Mouse (Mus musculus) liver, adult 2 months (tissue): ENCODE results near the gene Cdkl4. TPM values are rescaled to one million over a fixed set of nuclear protein-coding genes. Genes with fewer than 3 reads are reported as not detected.

Source experiments
- DNase-seq: peaks from one replicate; pipeline ENCODE4 v3.0.0-alpha.2; 2011; ENCODE audit warnings: low read depth, low spot score; ENCODE audit errors: extremely low read depth
- H3K27ac ChIP-seq: fragments of 200-500 bp; replicated peaks from 2 replicates; pipeline ENCODE4 v1.5.1; 2012; ENCODE audit warnings: low read depth, mild to moderate bottlenecking, control low read depth, inconsistent platforms, low read length; ENCODE audit not compliant: insufficient read depth
- H3K27me3 ChIP-seq: fragments of 200-500 bp; 2 replicates; pipeline ENCODE4 v1.6.1; 2012; ENCODE audit warnings: mild to moderate bottlenecking, moderate library complexity, low read length, inconsistent platforms; ENCODE audit not compliant: control insufficient read depth, insufficient read depth
- H3K36me3 ChIP-seq: fragments of 200-500 bp; 2 replicates; pipeline ENCODE4 v1.6.1; 2012; ENCODE audit warnings: low read length, inconsistent platforms; ENCODE audit not compliant: control insufficient read depth, insufficient read depth
- H3K4me1 ChIP-seq: fragments of 200-500 bp; 2 replicates; pipeline ENCODE4 v1.6.1; 2011; ENCODE audit warnings: low read length; ENCODE audit not compliant: control insufficient read depth, insufficient read depth
- H3K4me3 ChIP-seq: fragments of 200-500 bp; 2 replicates; pipeline ENCODE4 v1.5.1; 2011; ENCODE audit warnings: low read depth, mild to moderate bottlenecking, control low read depth, low read length, moderate library complexity; ENCODE audit not compliant: insufficient read depth
- H3K79me2 ChIP-seq: fragments of 200-500 bp; 2 replicates; pipeline ENCODE4 v1.6.1; 2012; ENCODE audit warnings: inconsistent platforms, mild to moderate bottlenecking, low read length, moderate library complexity; ENCODE audit not compliant: control insufficient read depth, insufficient read depth
- H3K9ac ChIP-seq: fragments of 200-500 bp; 2 replicates; pipeline ENCODE4 v1.6.1; 2012; ENCODE audit warnings: low read depth, mild to moderate bottlenecking, control low read depth, inconsistent platforms, low read length
- CTCF ChIP-seq: fragments of 200-500 bp; IDR thresholded peaks from 2 replicates; pipeline ENCODE4 v1.5.1; 2011; ENCODE audit warnings: low read depth, low read length, control low read depth
- POLR2A ChIP-seq: fragments of 200-500 bp; IDR thresholded peaks from 2 replicates; pipeline ENCODE4 v1.6.1; 2011; ENCODE audit warnings: low read length, control low read depth; ENCODE audit not compliant: insufficient read depth; ENCODE audit errors: extremely low read depth
- WGBS: fragments of 180-500 bp; shearing (Covaris S2); methylation state at CpG from one replicate; pipeline ENCODE4 v1.1.7; 2018; 5-methylcytosine and 5-hydroxymethylcytosine counted together
- polyA plus RNA-seq: library from polyadenylated mRNA; depleted of rRNA; stranded (reverse); fragments of >200 nt; gene quantifications from 2 replicates; pipeline ENCODE4 v1.2.3, GENCODE M21; 2012; rRNA removed
- total RNA-seq: library from RNA; depleted of rRNA; stranded (reverse); fragments of >200 nt; gene quantifications from 2 replicates; pipeline ENCODE4 v1.2.3, GENCODE M21; 2014; rRNA removed

Gene Cdkl4
- total RNA-seq (0.07 and 0.09 TPM in 2 replicates), polyA plus RNA-seq (0.06 and 0.13 TPM in 2 replicates)

- H3K36me3 ChIP-seq = peaks cover 18% of the 10 kb centered on the region
- no peaks in the 10 kb centered on the region for H3K79me2 ChIP-seq
- no peak for DNase-seq
- no peaks in the 10 kb centered on the region; the same call in 1 of the 2 replicates for H3K4me1 ChIP-seq
- H3K4me3 ChIP-seq = no peak within 1 kb of the TSS
- TF ChIP-seq CTCF (no peak), POLR2A (no peak)
- WGBS = 83% methylated on average over 15 of the region's 15 CpGs
- H3K9ac ChIP-seq = no peak within 1 kb of the TSS
- no peaks in the 10 kb centered on the region for H3K27me3 ChIP-seq
- no peak within 1 kb of the TSS for H3K27ac ChIP-seq
These were observed at the start of gene Cdkl4 for GRCm38 (mm10) chr17:80577639-80578038. Gene Cdkl4, minus strand, starts transcription at chr17:80577813.

- no peak for TF ChIP-seq CTCF
- TF ChIP-seq POLR2A = no peak
These were observed 47.4 kb upstream of the Cdkl4 start for GRCm38 (mm10) chr17:80624979-80625378.

DNA sequence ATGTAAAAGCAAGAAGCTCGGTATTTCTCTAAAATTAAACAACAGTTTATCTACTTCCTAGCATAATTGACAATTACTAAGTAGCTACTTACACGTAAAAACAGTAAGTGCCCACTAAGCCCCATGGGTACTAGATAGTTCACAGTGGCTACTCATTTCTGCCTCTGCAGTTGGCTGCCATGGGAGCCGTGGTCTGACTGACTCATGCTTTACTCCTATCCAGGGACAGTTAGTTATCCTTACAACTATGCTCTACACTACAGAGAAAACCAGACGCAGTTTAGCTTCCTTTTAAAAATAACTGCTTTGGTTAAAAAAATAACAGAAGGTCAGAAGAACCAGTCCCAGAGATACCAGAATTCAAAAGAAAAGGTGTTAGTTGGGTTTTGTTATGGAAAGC is 44.1 kb upstream of the Cdkl4 start:
- Histone ChIP-seq H3K79me2 (no peaks in the 10 kb centered on the region), H3K36me3 (peaks cover 9% of the 10 kb centered on the region), H3K4me3 (no peak overlapping the region), H3K27ac (no peak overlapping the region), H3K9ac (no peak overlapping the region), H3K27me3 (no peaks in the 10 kb centered on the region), H3K4me1 (peaks cover 8% of the 10 kb centered on the region)
- no peak for TF ChIP-seq POLR2A
- TF ChIP-seq CTCF = no peak
- no peak for DNase-seq
- 91% methylated on average over 4 of the region's 4 CpGs for WGBS

More at GRCm38 (mm10) chr17:80624979-80625378, 47.4 kb upstream of the Cdkl4 start:
- Histone ChIP-seq H3K9ac (no peak overlapping the region), H3K79me2 (no peaks in the 10 kb centered on the region), H3K27ac (peak overlapping the region; percentile 51), H3K4me3 (no peak overlapping the region), H3K27me3 (no peaks in the 10 kb centered on the region), H3K4me1 (peaks cover 8% of the 10 kb centered on the region), H3K36me3 (peaks cover 12% of the 10 kb centered on the region)
- DNase-seq = peak; percentile 83

DNA sequence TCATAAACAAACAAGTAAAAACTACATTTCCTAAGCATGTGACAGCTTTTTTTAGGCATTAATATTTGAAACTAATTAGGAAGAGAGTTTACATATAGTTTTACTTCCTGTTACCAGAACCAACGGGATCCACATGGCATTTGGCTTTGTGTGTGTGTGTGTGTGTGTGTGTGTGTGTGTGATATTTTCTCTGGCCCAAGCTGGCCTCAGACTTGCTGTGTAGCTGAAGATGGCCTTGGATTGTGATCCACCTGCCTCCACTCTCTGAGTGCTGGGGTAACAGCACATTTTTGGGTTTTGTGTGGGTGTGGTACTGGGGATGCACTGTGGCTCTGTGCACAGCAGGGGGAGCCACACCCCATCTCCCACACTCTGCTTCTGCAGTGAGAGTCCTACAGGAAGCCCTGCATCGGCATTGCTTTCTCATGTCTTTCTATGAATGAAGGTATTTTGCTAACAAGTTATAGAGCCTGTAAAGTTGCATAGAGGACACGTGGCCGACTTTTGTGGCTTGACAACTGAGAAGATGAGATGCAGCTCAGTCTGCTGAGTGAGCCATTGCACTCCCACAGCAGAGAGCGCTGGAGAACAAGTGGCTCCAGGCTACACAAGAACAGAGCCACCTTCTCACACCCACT is 43.3 kb upstream of the Cdkl4 start:
- TF ChIP-seq CTCF (peak; percentile 98), POLR2A (no peak)
- DNase-seq = peak; percentile 20
- peaks cover 9% of the 10 kb centered on the region for H3K36me3 ChIP-seq
- H3K27ac ChIP-seq = no peak overlapping the region
- WGBS = 61% methylated on average over 5 of the region's 5 CpGs
- peaks cover 8% of the 10 kb centered on the region for H3K4me1 ChIP-seq
- H3K79me2 ChIP-seq = no peaks in the 10 kb centered on the region
- H3K4me3 ChIP-seq = no peak overlapping the region
- no peaks in the 10 kb centered on the region for H3K27me3 ChIP-seq
- H3K9ac ChIP-seq = no peak overlapping the region

DNA sequence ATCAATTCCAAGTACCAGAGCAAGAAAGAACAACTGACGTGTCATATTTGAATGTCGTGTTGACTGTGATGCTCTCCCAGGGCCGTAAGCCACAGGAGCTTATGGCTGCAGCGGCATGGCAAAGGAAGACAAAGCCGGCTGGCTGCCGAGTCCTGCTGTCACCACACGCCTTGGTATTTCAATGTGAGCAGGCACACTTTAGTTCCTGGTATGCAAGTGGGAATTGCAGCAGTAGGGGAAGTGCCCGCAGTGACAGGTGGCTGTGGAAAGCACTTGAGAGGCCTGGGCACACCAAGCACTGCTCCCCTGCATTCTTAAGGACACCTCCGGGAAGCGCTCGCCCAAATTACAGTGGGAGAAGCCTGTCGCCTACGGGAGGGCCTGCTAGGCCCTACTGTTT is 41.9 kb upstream of the Cdkl4 start:
- no peaks in the 10 kb centered on the region for H3K79me2 ChIP-seq
- DNase-seq = no peak
- no peak overlapping the region for H3K4me3 ChIP-seq
- no peaks in the 10 kb centered on the region for H3K27me3 ChIP-seq
- H3K4me1 ChIP-seq = no peaks in the 10 kb centered on the region; the same call in 1 of the 2 replicates
- no peak for TF ChIP-seq POLR2A
- no peak for TF ChIP-seq CTCF
- H3K36me3 ChIP-seq = peaks cover 15% of the 10 kb centered on the region
- no peak overlapping the region for H3K27ac ChIP-seq
- H3K9ac ChIP-seq = no peak overlapping the region
- 95% methylated on average over 13 of the region's 13 CpGs for WGBS

GRCm38 (mm10) chr17:80618890-80619289 is 41.3 kb upstream of the Cdkl4 start:
- no peak for TF ChIP-seq POLR2A
- TF ChIP-seq CTCF = no peak
- no peak for DNase-seq
- Histone ChIP-seq H3K9ac (no peak overlapping the region), H3K4me3 (no peak overlapping the region), H3K27me3 (no peaks in the 10 kb centered on the region), H3K79me2 (no peaks in the 10 kb centered on the region), H3K27ac (no peak overlapping the region), H3K36me3 (peaks cover 16% of the 10 kb centered on the region), H3K4me1 (no peaks in the 10 kb centered on the region)
- 90% methylated on average over 5 of the region's 5 CpGs for WGBS
